Mouse (Mus musculus): ENCODE measurements around the gene Rsrc1. TPM values are rescaled to one million over a fixed set of nuclear protein-coding genes. Genes with fewer than 3 reads are reported as not detected.
"Not testable (repeated sequence)": the region's sequence is repeated elsewhere in the genome, so short reads cannot be mapped to it uniquely, and the experiment has no call there.

The Rsrc1 gene
- total RNA-seq, 2 experiments from 2014 or later: 33.9 to 34.0 TPM

DNA sequence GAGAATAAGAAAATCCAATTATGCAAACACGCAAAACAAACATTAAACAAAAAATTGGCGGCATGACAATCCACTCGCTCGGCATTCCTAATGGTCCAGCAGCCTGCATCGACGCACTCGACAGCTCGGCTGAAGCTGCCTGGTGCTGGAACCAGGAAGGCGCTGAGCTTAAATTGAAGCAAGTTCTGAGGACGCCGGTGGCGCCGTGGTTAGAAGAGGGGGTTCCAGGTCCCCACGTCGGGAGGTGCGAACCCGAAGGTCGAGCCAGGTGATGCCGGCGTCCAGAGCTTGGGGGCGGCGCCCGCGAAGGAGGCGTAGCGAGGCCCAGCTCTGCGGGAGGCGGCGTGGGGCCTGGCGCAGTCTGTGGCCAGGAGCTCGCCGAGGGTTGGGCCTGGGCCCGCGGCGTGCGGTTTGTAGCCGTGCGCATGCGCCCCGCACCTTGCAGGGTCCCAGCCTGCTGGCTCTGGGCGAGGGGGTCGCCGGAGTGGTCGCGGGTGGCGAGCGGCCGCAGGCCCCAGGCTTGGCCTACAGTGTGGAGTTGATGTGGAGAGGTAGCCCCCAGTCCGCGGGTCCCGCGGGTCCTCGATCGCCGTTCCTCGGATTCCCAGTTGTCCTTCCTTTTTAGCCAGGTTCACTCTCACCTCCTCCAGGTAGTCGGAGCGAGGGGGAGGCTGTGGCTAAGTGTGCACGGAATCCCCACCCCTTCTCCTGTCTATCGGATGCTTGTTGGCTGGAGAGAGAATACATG lies 4.5 kb downstream of the Rsrc1 start:
- peak; percentile 76 to 82 for DNase-seq

DNA sequence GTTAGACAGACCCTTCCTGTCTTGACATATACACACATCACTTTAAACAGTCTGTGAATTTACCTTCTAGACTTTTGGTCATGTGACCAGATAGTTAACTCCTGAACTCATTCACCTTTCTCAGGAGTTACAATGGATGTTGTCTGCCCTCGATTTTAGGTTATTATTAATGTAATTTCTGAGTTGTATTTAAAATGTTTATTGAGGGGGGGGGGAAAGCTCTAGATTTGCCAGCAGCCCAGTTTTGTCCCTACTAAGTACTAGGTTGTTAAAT lies 5.0 kb downstream of the Rsrc1 start:
- DNase-seq: no peak

DNA sequence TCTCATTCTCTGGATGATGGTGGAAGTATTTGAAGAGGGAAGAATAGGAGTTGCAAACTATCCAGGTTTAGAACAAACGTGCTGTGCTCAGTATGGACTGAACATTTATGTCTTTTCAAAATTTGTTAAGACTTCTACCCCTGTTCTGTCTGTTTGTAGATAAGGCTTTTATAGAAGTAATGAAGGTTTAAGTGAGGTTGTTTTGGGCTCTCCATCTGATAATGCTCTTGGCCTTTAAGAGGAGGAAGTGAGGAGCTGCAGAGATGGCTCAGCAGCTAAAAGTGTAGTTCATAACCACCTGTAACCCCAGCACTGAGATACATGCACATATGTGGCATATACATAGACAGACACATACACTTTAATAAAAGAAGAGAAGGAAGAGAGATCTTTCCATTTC lies 15.6 kb downstream of the Rsrc1 start:
- no peak for DNase-seq

DNA sequence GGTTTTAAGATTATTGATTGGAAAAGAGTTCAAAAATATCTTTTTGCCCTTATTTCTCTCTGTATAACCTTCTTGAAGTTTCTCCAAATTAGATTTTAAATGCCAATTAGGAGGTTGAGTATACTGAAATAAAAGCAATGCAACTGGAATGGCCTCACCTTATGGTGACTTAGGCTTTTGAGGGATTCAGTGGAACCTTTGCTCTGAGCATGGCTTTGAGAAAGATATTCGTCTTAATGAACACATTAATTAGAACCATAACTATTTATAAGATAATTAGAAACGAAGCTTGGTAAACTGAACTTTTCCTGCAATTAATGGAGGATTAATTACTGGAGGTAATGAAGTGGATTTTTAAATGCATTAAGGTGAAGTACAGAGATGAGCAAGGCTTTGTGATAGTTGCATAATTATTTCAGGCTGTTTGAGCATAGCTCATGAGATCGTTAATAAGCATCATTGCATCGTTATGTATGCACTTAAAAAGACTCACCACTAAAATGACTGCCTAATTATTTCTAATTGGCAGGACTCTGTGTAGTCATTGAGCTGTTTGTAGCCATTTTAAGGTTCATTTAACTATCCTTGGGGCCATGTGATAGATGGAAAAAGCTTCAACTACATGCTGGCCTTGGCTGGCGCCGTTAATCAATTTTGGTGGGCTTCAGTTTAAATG lies 55.3 kb downstream of the Rsrc1 start:
- no peak for DNase-seq

DNA sequence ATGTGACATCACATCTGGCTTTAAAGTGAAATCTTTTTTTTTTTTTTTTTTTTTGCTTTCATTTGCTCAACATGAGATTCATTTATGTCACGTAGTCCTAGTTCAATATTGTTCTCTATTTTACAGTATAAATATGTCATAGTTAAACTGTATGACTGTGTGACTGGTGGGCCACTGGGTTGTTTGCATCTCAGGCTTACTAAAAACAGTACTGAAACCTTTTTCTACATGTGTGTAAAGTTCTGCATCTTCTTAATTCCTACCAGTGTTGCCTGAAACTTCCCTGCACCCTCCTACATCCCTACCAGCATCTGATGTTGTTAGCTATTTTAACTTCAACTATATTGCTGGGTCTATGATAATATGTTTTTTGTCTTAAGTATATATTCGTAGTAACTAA lies 78.6 kb downstream of the Rsrc1 start:
- DNase-seq: no peak

DNA sequence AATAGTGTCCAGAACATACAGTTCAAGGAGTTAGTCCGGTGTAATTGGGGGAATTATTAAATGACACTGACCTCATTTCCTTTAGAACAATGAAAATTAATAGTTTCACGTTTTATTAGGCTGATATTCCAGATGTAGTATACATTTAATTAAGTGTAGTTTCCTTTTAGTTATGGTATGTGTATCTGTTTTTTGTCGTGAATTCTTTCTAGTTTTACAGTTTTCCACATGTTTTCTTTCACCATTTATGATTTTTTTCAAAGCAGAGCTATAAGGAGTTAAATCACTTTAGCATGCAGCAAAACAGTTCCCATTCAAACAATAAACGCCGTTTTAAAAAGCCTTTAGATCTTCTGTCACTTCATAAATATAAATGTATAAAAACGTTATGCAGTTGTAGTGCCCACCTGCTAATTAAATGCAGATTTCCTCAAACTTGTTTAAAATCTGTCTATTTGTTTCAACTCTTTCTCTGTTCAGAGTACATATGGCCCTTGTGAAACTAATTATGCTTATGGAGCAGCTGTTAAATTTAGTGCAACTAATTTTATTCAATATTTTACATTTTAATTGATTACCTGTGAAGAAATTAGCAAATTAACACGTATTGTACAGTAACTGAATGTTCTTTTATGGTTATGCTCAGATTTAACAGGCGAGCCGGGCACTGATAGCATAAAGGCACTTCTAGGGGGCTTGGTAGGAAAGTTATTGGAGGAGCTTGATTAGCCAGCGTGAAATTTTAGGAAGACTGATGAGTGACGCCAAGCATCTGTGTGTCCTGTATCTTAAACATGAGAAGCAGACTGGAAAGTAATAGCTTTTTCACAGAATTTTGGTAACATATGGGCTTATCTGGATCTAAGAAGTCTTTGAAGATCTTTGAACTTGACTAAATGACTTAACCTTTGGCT lies 89.6 kb downstream of the Rsrc1 start:
- DNase-seq: no peak

DNA sequence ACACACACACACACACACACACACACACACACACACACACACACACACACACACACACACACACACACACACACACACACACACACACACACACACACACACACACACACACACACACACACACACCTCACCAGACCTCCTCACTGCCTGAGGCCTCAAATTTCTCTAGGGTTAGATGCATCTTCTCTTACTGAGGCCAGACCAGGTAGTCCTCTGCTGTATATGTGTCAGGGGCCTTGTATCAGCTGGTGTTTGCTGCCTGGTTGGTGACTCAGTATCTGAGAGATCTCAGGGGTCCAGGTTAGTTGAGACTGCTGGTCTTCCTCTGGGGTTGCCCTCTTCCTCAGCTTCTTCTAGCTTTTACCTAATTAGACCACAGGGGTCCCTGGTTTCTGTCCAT lies 92.5 kb downstream of the Rsrc1 start:
- DNase-seq: not testable (repeated sequence)

DNA sequence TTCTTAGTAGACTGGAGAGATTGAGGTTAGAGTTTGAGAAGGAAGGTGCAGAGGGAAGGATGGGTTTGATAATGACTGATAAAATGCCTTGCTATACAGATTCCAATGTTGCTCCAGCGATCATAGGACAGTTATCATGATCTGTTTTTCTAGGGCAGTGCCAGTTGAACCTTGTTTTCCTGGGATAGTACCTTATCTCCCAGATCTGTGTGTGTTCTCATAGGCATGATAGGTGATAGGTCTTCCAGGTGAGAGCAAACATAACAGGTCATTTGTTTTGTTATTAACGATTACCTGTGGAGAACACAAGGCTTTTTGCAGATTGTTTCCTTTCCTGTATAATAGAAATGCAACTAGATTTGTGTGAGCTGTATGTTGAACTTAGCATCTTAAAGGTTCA lies 94.3 kb downstream of the Rsrc1 start:
- DNase-seq: no peak

DNA sequence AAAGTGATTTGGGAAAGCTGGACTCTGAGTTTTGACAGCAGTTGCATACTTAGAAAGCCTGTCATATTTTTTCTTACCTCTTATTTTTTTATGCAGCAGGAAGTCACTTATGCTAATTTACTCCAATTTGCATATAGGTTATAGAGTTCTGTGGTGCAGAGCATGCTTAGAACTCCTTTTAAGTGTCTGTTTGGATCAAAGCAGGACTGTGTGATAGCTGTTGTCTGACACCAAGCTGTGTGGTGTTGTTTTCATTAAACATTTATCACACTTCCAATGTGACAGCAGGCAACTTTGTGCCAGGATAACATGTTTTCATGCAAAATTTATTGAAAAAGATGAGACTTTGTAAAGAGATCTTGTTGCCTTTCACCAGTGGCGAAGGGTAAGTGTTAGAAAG lies 103.6 kb downstream of the Rsrc1 start:
- no peak for DNase-seq

DNA sequence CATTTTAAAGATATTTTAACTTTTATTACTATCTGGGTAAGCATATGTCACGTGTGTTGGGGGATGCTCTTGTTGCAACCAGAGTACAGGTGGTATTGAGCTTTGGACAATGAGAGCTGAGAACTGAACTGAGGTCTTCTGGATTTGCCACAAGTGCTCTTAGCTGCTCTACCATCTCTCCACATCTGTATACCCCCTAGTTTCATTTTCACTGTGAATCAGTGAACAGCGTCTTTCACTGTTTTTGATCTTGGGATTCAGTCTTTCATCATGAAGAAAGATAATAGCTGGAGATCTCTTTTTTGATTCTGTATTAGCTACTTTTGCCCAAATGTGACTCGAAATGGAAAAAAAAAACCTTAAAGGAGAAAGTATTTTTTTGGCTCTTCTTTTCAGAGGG lies 127.2 kb downstream of the Rsrc1 start:
- no peak for DNase-seq

DNA sequence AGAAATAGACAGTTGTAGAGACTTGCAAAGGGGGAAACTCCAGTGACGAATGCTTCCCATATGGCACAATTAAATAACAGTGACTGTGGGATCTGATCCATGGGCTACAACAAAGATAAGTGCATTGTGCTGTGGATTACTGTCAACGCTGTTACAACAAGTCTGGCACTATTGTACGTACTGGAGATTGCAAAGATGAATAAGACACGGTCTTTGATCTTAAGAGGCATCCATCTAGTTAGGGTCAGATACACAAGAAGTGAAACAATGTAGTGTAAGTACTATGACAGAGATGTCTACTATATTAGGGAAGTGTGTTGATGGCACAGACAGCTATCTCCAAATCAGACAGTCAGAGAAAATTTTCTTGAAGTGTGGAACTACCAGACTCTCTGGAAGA lies 135.1 kb downstream of the Rsrc1 start:
- no peak for DNase-seq

DNA sequence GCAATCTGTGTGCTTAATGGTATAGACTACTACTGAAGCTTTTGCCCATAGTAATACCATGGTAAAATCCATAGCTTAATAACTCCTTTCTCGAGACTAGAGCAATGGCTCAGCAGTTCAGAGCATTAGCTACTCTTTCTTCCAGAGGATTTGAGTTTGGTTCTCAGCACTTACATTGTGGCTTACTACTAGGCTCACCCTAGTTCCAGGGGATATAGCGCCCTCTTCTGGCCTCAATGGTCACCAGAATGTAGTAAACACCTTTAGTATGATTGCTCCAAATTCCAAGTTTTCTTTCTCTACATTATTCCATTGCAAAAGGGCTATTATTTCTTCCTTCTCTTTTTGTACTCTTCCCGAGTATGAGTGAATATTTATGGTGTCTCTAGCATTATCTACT lies 151.3 kb downstream of the Rsrc1 start:
- DNase-seq: no peak

DNA sequence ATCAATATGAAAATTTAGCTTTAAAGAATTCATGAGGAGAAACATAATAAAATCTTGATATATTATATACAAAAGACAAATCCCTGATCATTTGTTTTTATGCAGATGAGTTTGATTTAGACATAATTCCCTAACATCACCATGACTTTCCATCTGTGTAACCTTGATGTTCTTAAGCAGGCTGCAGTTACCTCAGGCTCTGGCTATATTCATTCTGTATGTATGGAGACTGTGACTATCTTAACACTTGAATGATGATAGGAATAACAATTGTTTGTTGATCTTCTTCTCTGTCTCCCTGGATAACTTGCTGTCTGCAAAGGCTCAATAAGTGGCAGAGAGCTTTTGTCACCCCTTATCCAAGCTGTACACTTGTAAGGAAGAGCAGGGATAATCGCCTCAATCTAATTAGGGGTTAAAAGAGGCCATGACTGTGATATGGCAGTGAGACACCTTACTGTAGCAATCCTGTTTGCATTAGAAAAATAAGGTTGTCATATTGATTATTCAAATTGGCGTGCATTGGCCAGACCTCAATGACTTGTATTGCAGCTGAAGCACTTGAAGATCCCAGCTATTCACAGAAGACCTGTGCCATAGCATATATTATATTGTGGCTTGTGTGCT lies 154.7 kb downstream of the Rsrc1 start:
- no peak for DNase-seq

DNA sequence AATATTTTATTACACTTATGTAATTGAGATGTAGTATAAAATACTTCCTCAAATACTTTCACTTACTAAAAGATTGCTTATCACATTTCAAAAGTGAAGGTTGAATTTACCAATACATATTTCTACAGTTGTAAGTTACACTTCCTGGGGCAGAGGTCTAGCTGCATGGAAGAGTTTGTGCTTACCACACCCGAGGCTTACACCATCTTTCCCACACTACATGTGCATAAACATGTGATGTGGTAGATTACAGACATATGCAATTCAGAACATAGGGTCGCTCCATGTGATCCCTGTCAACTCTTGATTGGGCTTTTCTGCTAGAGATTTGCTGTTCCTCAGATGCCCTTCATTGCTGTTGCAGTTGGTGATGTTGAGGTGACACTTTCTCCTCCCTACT lies 163.8 kb downstream of the Rsrc1 start:
- DNase-seq: no peak

DNA sequence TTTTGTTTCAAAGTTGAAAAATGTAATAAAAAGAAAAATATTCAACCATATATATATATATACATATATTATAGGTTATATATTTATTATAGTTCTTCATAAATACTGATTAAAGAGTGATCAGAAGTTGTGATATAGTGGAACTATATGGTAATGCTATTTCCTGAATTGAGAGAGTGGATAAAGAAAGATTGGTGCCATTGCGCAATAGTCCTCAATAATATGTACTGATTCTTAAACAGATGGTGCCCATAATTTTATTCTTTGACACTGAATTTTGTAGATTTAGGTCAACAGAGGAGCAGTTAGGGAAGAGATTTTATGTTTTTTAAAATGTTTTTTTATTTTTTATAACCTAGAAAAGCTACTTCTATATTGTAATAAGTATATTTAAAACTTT lies 165.1 kb downstream of the Rsrc1 start:
- no peak for DNase-seq

DNA sequence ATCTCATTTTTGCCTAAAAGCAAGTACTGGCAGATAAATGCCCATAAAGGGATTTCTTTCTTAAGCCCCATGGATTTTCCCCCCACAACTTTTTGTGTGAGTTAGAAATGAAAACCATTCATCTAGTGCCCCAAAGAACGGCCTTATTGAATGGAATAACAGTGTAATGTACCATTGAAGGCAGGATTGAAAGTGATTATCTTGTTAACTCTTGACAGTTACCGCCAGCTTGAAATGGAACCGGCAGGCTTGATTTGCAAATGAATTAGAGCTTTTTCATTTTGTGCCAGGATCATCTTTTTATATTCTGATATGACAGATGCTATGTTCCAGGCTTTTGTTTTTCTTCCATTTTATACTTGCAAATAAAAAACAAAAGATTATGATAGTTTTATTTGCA lies 166.1 kb downstream of the Rsrc1 start:
- DNase-seq: no peak

DNA sequence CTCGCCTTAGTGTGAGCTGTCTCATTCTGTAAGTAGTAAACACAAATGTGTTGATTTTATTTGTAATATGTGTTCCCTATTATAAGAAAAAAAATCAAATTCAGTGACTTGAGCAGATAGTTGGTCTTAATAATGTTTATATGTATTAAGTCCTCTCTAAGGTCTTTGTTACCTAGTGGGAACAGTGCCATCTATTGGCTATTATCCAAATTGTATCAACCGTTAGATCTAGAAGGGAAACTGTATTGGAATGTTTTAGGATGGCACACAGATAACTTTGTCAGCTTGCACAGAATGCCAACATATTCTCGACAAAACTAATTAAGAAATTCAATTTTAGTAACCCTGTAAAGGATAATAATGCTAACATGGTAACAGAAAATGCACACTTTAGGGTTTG lies 216.0 kb downstream of the Rsrc1 start:
- DNase-seq: no peak

DNA sequence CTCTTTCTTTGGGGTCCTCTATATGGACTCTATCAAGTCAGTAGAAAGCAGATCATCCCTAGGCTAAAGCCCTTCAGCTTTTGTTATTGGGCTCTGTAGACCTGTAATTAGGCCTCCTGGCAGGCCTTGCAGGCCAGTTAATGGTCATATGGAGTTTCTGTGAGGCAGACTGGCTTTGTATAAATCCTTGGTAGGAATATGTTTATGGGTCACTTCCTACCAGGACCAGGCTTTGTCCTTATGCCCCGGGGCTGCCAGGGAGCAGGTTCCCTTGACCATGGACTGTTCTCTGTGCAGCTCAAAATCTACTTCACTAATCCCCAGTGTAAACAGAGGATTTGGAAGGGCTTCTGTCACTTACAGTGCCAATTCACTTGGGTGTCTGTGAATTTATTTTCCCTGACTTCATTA lies 231.9 kb downstream of the Rsrc1 start:
- DNase-seq: no peak

DNA sequence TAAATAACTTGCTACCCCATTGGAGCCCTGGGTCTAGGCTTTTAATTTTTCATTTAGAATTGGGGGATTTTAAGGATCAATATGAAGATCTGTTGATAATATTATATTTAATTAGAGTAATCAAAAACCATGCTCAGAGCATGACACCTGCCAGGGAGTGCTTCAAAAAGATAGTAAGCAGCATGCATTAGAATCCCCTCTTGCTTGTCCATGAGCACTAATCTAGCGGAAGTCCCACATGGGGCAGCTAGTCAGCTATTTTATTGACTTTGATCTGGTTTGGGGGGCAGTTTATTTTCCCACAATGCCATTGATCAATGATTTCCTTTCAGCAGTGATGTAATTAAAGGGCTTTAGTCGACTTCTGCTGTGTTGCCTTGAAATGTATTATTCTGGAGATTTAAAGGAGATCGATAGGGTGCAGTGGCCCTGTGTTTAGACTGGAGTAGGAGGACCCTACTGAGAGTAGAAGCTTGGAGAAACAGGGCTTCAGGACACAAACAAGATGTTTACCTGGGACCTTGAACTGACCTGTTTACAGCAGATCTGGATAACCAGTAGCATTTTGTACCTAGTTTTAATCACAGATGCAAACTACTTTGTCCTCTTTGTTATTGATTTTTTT lies 251.5 kb downstream of the Rsrc1 start:
- DNase-seq: no peak

DNA sequence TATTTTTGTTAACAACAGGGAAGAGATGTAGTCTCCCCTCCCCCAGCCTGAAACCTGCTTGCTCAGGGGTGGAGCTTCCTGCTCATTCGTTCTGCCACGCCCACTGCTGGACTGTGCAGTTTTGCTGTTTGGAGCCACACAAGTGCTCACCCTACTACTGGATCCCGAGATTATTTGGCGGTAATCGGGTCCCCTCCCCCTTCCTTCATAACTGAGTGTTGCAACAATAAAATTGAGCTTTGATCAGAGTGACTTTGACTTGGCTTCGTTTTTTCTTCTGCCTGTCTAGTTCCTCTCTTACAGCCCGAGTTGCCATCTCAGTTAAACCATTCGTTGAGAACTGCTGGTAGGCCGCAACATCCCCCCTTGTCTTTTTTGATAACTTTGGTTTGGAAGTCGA lies 261.3 kb downstream of the Rsrc1 start:
- DNase-seq: not testable (repeated sequence)

DNA sequence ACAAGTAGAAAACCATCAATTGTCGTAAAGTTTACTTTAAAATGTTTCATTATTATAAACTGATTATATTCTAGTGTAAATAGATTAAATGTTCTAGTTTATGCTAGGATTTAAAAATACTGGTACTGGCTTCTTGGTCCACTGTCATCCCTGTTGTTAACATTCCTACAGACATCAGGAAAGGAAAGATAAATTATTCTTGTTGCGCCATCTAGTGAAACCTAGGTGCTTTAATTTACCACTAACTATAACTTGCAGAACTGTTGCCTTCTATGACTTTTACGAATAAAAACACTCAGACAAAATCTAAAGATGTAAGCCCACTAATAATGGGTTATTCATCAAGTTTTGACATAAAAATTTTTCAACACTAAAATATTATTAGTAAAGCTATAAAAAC lies 286.3 kb downstream of the Rsrc1 start:
- DNase-seq: no peak

DNA sequence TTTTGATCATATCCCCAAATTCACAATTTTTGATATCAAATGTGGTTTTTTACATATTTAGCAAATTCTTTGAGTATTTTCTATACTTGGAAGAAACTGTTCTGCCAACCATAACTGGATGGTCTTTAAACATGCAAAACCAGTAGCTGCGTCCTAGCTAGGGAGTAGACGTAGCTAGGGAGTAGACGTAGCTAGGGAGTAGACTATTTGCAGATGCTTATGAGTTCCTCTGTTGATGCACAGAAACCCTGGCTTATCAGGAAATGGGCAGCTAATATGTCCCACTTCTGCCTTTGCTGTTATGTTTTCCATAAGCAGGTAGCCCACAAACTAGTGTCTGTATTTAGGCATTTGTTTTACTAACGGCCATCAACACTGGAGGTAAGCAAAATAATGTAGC lies 298.6 kb downstream of the Rsrc1 start:
- no peak for DNase-seq

DNA sequence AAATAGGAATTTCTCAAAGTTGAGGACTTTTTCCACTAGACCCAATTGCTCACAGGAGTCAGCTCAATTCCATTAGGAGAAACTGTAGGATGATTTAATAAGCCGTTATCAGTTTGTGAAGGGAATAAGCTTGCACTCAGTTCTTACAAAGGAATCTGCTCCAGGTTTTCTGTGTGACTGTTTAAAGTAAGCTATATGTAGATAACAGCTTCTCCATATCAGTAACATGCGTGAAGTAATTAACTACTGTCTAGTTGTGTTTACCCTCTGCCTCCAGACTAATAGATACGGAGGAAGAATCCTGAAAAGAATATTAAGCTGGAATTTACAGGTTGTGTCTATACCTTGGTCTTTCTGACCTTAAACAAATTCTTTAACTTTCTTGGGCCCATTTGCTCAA lies 299.1 kb downstream of the Rsrc1 start:
- DNase-seq: no peak
